Mouse (Mus musculus): ENCODE data around the gene Ccdc85b. TPM values are rescaled to one million over a fixed set of nuclear protein-coding genes. Genes with fewer than 3 reads are reported as not detected.

Gene Ccdc85b
- polyA plus RNA-seq, 1 experiment from 2014 or later = 10.0 TPM

- Histone ChIP-seq H3K36me3 (ENCODE audit: insufficient read depth) (peaks cover 2% of the 10 kb centered on the region), H3K27me3 (ENCODE audit: insufficient read depth, low read length) (no peaks in the 10 kb centered on the region), H3K4me1 (ENCODE audit: insufficient read depth) (no peaks in the 10 kb centered on the region), H3K9me3 (ENCODE audit: low read depth, low read length) (no peaks in the 10 kb centered on the region), H3K9ac (no peak overlapping the region), H3K4me2 (no peak overlapping the region), H3K4me3 (ENCODE audit: low read depth, low read length) (no peak overlapping the region), H3K27ac (ENCODE audit: low read depth) (no peak overlapping the region)
- no peak for TF ChIP-seq CTCF (IDR thresholded peaks at IDR 0.05; ENCODE audit: low read depth)
- WGBS = 69% methylated on average over 2 of the region's 2 CpGs
- DNase-seq (no peak), ATAC-seq (ENCODE audit: insufficient read depth) (no peak)
Measured at GRCm38 (mm10) chr19:5414534-5414957, 43.1 kb downstream of the Ccdc85b start.

- Histone ChIP-seq H3K4me3 (ENCODE audit: low read depth, low read length) (no peak overlapping the region), H3K4me2 (no peak overlapping the region), H3K27me3 (ENCODE audit: insufficient read depth, low read length) (no peaks in the 10 kb centered on the region), H3K36me3 (ENCODE audit: insufficient read depth) (no peaks in the 10 kb centered on the region), H3K9ac (no peak overlapping the region), H3K4me1 (ENCODE audit: insufficient read depth) (no peaks in the 10 kb centered on the region), H3K27ac (ENCODE audit: low read depth) (no peak overlapping the region), H3K9me3 (ENCODE audit: low read depth, low read length) (no peaks in the 10 kb centered on the region)
- no peak for TF ChIP-seq CTCF (IDR thresholded peaks at IDR 0.05; ENCODE audit: low read depth)
- 73% methylated on average over 4 of the region's 4 CpGs for WGBS
- ATAC-seq (ENCODE audit: insufficient read depth) (no peak), DNase-seq (no peak)
Measured at GRCm38 (mm10) chr19:5413840-5414239, 43.9 kb downstream of the Ccdc85b start.

DNA sequence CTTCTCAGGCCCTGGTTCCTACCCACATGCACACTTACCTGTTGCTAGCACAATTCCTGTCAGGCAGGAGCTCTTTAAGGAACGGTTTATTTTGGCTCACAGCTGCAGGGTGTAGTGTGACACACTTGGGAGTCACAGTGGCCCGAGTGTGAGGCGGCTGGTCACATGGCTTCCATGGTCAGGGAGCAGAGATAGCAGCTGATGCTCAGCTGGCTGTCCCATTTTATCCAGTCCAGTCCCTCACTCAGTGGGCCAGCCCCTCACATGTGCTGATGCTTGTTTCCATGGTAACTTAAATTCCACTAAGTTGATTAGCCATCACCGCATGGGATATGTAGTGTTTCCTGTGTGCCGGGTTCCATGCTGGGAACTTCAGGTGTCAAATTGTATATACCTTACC lies 45.7 kb downstream of the Ccdc85b start:
- no peak overlapping the region for H3K4me3 ChIP-seq (ENCODE audit: low read depth, low read length)
- DNase-seq (no peak), ATAC-seq (ENCODE audit: insufficient read depth) (no peak)
- H3K9ac ChIP-seq = no peak overlapping the region
- H3K4me2 ChIP-seq = no peak overlapping the region
- H3K27ac ChIP-seq (ENCODE audit: low read depth) = no peak overlapping the region
- no peak for TF ChIP-seq CTCF (IDR thresholded peaks at IDR 0.05; ENCODE audit: low read depth)
- no peaks in the 10 kb centered on the region for H3K36me3 ChIP-seq (ENCODE audit: insufficient read depth)
- no peaks in the 10 kb centered on the region for H3K27me3 ChIP-seq (ENCODE audit: insufficient read depth, low read length)
- no peaks in the 10 kb centered on the region for H3K4me1 ChIP-seq (ENCODE audit: insufficient read depth)
- no peaks in the 10 kb centered on the region for H3K9me3 ChIP-seq (ENCODE audit: low read depth, low read length)
- 47% methylated on average over 5 of the region's 5 CpGs for WGBS

GRCm38 (mm10) chr19:5410641-5411040 lies 47.1 kb downstream of the Ccdc85b start:
- H3K27me3 ChIP-seq (ENCODE audit: insufficient read depth, low read length) = no peaks in the 10 kb centered on the region
- ATAC-seq (ENCODE audit: insufficient read depth) (no peak), DNase-seq (peak; percentile 68)
- no peak overlapping the region for H3K27ac ChIP-seq (ENCODE audit: low read depth)
- 48% methylated on average over 5 of the region's 5 CpGs for WGBS
- no peak overlapping the region for H3K4me2 ChIP-seq
- no peaks in the 10 kb centered on the region for H3K4me1 ChIP-seq (ENCODE audit: insufficient read depth)
- TF ChIP-seq CTCF (IDR thresholded peaks at IDR 0.05; ENCODE audit: low read depth) = no peak
- H3K36me3 ChIP-seq (ENCODE audit: insufficient read depth) = no peaks in the 10 kb centered on the region
- no peak overlapping the region for H3K4me3 ChIP-seq (ENCODE audit: low read depth, low read length)
- no peaks in the 10 kb centered on the region for H3K9me3 ChIP-seq (ENCODE audit: low read depth, low read length)
- H3K9ac ChIP-seq = no peak overlapping the region

DNA sequence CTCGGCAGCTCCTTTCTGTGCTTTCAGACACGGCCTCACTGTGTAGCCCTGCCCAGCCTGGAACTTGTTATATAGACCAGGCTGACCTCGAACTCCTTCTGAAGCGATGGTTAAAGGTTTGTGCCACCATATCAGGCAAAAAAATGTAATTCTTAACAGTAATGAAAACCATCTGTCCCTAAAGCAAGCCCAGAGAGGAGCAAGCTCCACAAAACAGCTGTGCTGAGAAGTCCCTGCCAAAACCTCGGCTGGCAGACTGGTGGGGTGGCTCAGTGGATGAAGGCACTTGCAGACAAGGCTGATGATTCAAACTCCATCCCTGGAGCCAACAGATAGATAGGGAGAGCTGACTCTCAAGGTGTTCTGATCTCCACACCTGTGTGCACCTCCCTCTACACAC lies 48.6 kb downstream of the Ccdc85b start:
- Histone ChIP-seq H3K27ac (ENCODE audit: low read depth) (no peak overlapping the region), H3K4me3 (ENCODE audit: low read depth, low read length) (no peak overlapping the region), H3K9me3 (ENCODE audit: low read depth, low read length) (no peaks in the 10 kb centered on the region), H3K4me2 (no peak overlapping the region), H3K4me1 (ENCODE audit: insufficient read depth) (no peaks in the 10 kb centered on the region), H3K36me3 (ENCODE audit: insufficient read depth) (no peaks in the 10 kb centered on the region), H3K27me3 (ENCODE audit: insufficient read depth, low read length) (no peaks in the 10 kb centered on the region), H3K9ac (no peak overlapping the region)
- DNase-seq = peak; percentile 71
- 50% methylated on average over 5 of the region's 5 CpGs for WGBS
- ATAC-seq (ENCODE audit: insufficient read depth) = peak; percentile 9; the same call in 1 of the 2 replicates
- TF ChIP-seq CTCF (IDR thresholded peaks at IDR 0.05; ENCODE audit: low read depth) = no peak

DNA sequence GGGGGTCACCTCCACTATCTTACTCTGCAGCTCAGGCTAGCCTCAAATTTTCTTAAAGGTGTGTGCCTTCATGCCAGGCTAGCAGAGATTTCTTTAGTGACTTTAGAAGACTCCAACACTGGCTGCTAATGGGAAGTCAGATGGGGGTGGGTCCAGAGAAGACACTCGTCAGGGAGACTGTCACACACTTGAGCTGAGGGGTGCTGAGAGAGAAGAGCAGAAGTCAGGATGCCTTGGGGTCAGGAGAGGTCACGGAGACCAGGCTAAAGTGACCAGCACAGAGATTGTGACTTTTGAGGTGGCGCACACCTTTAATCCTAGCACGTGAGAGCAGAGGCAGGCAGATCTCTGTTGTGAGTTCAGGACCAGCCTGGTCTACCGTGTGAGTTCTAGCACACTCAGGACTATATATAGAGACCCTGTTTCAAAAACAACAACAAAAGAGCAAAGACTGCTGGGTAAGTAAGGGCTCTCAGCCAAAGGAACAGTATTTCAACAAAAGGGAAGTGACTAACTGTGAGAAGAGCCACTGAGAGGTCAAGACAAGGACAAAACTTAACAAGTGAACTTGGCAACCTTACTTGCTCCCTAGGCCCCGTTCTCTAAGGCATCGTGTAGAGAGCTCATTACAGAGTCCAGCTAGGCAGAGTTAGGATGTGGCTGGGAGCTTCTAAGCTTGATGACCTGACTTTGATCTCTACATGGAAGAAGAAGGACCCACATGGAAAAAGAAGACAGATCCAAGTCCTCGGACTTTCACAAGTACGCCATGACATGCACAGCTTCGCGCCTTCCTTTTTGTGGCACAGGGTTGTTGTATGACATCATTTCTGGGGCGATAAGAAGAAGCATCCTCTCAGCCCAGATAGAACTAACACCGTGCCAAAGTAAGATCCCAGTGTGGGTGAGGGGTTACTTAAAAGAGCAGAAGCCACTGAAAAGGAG lies 49.4 kb downstream of the Ccdc85b start:
- DNase-seq = no peak
- Histone ChIP-seq H3K4me2 (peak overlapping the region; percentile 89), H3K36me3 (ENCODE audit: insufficient read depth) (no peaks in the 10 kb centered on the region), H3K9ac (no peak overlapping the region; the same call in 1 of the 2 replicates), H3K4me3 (ENCODE audit: low read depth, low read length) (peak overlapping the region; percentile 56; the same call in 1 of the 2 replicates), H3K27me3 (ENCODE audit: insufficient read depth, low read length) (no peaks in the 10 kb centered on the region), H3K4me1 (ENCODE audit: insufficient read depth) (no peaks in the 10 kb centered on the region), H3K9me3 (ENCODE audit: low read depth, low read length) (no peaks in the 10 kb centered on the region), H3K27ac (ENCODE audit: low read depth) (no peak overlapping the region; the same call in 1 of the 2 replicates)
- no peak for ATAC-seq (ENCODE audit: insufficient read depth)
- no peak for TF ChIP-seq CTCF (IDR thresholded peaks at IDR 0.05; ENCODE audit: low read depth)
- WGBS = 77% methylated on average over 13 of the region's 13 CpGs

DNA sequence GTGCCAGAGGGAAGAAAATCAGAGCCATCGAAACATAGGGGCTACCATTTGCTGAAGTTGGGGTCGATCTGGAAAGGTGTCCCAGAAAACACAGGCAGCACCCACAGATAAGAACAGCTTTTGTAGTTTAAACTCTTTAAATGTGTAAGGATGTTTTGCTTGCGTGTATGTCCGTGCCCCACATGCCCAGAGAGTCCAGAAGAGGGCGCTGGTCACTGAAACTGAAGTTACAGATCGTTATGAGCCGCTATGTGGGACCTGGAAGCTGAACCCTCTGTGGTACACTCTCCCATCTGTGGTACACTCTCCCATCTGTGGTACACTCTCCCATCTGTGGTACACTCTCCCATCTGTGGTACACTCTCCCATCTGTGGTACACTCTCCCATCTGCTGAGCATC lies 50.6 kb downstream of the Ccdc85b start:
- Histone ChIP-seq H3K9ac (peak overlapping the region; percentile 67), H3K36me3 (ENCODE audit: insufficient read depth) (no peaks in the 10 kb centered on the region), H3K27me3 (ENCODE audit: insufficient read depth, low read length) (no peaks in the 10 kb centered on the region), H3K27ac (ENCODE audit: low read depth) (peak overlapping the region; percentile 93), H3K9me3 (ENCODE audit: low read depth, low read length) (no peaks in the 10 kb centered on the region), H3K4me2 (peak overlapping the region; percentile 89), H3K4me3 (ENCODE audit: low read depth, low read length) (peak overlapping the region; percentile 56), H3K4me1 (ENCODE audit: insufficient read depth) (no peaks in the 10 kb centered on the region)
- peak; percentile 66 for TF ChIP-seq CTCF (IDR thresholded peaks at IDR 0.05; ENCODE audit: low read depth)
- 19% methylated on average over 7 of the region's 7 CpGs for whole genome bisulfite sequencing
- ATAC-seq (ENCODE audit: insufficient read depth) = peak; percentile 57; the same call in 1 of the 2 replicates
- DNase-seq = peak; percentile 88

Data from lung, embryonic 14.5 days (tissue).